Mouse (Mus musculus) layer of hippocampus, adult 9-11 months (tissue): ENCODE measurements around the gene 2610301B20Rik.
"Not testable (repeated sequence)": the region's sequence is repeated elsewhere in the genome, so short reads cannot be mapped to it uniquely, and the experiment has no call there.

Experiments
- DNase-seq: peaks from one replicate; pipeline ENCODE4 v3.0.0; 2022

2610301B20Rik gene

DNA sequence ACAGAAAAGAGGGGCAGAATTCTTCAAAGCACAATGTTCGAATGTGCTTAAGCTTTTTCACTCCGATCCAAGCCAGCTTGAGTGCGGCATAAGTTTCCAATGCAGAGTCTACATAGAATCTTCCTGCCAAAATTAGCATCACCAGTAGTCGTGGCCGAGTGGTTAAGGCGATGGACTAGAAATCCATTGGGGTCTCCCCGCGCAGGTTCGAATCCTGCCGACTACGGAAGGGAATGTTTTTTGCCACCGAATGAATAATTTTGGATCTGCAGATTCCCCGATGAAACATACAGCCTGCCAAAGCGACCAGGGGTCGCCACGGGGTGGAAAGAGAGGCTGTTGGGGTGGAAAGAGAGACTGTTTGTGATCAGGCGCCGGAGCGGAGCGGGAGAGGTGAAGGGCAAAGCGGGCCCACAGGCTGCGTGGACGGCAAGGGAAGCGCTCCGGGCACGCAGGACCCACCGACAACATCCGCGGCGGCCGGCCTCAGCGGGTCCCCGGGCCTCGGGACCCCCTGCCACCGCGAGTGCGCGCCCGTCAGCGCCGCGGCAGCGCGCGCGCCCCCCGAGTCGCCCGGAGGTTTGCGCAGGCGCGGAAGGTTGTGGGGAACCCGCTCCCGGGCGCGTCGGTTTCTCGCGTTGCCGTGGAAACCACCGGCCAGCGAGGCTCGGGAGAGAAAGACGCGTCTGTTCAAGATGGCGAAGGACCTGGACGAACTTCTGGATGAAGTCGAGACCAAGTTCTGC is at the start of gene 2610301B20Rik:
2610301B20Rik (plus strand) TSS at position 579 of the 746 bp plus-strand sequence.
- peak; percentile 92 for DNase-seq

DNA sequence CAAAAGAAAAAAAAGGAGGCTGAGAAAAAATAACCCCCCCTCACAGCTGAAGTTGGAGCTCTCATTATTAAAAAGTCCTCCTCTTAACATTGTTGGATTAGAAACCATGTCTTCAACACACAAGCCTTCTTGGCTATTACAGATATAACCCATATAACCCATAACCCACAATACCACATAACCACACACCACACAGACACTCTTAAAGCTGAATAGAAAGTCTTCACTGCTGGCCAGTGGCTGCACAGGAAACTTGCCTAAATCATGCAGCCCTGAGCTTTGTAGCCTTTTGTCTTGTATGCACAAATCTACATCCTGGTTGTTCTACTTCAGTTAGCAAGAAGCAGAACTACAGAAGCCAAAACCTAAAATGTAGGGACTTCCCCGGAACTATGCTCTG is 41.0 kb upstream of the 2610301B20Rik start:
- DNase-seq = no peak

DNA sequence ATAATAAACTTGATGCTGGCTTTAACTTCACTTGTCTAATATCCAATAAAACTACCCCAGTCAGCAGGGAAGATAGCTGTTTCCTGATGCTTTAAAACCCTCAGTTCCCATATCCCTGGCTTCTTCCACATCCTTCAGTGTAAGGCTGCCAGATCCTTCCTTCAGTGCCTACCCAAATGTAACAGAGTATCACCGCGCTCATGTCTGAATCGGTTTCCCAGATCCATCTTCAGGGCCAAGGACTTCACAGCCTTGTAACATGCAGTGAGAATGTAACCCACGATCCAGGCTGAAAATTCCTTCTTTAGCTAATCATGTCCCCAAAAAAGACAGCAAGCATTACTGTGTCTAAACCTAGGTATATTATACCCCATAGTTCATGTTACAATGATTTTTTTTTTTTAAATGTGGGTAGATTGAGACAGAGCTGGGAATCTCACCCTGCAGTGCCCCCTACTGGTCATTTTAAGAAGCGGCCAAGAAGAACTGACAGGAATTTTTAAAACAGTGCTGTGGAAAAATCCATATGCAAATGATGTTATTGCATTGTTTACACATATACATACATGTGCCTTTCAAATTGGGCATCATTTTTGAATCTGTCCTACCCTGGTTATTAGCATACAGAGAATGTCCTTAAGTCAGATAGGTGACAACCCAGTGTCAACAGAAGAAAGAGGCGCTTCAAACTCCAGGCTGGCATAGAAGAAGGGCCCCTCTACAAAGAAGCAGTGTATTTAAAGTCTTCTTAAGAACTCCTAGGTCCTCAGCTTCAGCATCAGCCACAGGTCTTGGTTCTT is 38.8 kb upstream of the 2610301B20Rik start:
- no peak for DNase-seq

DNA sequence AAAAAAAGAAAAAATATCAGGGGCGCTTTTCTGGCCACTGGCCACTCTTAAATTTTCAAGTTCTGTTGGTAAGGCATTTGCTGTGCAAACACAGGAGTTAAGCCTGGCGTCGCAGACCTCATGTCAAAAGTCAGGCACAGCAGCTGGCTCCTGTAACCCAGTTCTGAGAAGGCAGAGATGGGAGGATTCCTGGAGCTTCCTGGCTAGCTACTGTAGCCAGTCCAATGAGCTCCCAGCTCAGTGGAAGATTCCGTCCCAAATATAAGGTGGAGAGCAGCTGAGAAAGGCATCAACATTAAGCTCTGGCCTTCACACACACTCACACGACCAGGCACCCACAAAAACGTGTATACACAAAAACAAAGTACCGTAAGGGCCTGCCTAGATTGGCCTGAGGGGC is 28.4 kb upstream of the 2610301B20Rik start:
- no peak for DNase-seq

DNA sequence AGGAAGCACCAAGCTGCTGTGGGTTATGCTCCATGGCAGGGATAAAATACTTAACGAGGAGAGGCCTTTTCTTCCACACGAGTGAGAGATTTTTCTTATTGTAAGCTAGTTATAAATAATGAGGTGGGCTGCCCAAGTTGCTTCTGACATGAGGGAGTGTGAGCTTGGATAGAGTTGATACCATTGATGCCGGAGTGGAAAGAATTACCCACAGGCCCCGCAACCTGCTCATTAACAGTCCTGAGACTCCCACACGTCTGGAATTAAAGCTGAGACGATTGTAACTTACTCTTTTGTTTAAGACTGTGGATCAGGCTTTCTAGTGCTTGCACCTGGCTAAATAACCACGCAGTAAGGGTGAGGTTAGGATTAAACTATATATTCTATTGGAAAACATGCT is 24.5 kb upstream of the 2610301B20Rik start:
- DNase-seq = no peak

DNA sequence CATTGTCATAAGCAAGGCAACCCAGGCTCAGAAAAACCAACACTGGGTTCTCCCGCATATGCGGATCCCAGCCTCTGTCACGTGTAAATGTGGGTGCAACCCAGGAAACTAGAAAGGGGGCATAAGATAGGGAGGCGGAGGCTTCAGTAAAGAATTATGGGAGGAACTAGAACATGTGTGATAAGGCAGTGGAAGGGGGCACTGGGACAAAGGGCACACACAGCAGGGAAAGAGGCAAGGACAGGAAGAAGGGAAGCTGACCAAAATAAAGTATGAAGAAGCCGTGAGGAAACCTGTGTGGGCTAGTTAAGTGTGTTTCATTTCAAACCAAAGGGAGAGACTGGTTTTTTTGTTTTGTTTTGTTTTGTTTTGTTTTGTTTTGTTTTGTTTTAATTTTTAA is 23.3 kb upstream of the 2610301B20Rik start:
- DNase-seq = no peak

DNA sequence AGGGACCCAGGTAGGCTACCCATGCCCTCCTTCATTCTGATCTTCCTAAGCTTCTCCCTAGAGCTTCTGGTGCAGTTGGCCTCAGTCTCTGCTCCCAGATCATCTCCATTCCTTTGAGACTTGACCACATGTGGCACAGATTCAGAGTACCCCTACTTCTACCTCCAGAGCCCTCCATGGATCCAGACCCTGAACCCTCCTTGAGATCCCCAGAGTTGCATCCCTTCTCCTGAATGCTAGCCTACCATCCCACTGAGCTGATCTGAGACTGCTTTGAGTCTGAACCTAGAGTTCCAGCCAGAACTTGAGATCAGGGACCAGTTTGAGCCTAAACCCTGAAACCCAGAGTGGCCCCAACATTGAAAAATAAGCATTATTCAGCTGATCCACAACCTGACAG is 15.1 kb upstream of the 2610301B20Rik start:
- no peak for DNase-seq

DNA sequence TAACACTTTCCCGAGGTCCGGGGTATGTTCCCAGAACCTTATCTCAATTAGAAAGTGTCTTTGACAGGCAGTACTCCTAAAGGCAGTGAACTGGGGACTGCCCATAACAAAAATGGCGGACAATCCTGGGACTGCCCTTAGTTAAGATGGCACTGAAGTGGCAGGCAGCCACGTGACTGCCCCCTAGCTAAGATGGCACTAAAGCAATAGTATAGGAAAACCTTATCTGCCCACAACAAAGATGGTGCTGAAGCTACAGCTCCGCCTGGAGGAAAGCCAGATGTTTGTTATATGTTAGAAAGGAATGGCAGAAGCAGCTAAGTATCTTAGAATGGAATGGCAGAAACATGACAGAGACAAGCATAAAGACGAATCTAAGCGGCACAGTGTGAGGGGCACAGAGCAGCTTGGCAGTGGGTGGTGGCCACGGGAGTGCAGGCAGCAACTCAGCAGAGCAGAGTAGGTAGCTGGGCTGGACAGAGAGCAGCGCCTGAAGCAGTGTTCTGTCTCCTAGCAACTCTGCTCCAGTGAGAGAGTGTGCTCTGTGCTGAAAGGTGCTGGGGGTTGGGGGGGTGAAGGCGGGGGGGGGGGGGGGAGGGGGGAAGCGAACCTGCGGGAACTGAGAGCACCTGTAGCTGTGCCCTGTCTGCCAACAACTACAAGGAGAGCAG is 14.3 kb upstream of the 2610301B20Rik start:
- DNase-seq = peak; percentile 56

DNA sequence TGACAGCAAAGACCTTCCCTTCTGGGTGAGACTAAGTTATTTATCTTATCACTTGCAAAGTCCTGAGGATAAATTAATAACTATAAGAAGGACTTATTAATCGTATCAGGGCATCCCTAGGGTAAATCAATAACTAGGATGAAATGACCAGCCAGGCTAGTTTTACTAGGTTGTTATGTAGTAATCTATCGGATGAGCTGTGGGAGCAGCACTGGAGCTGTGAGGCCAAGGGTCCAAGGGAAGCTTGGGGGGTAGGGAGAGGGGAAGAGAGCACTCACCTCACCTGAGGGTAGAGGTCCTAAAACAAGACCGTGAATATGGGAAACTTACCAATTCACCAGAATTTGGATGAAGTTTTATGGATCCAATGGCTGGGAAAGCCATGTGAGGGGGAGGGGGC is 13.5 kb upstream of the 2610301B20Rik start:
- DNase-seq = no peak

DNA sequence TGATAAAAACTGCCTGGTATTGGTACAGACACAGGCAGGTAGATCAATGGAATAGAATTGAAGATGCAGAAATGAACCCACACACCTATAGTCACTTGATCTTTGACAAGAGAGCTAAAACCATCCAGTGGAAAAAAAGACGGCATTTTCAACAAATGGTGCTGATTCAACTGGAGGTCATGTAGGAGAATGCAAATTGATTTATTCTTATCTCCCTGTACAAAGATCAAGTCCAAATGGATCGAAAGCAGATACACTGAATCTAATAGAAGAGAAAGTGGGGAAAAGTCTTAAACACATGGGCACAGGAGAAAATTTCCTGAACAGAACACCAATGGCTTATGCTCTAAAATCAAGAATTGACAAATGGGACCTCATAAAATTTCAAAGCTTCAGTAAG is 11.4 kb upstream of the 2610301B20Rik start:
- DNase-seq = not testable (repeated sequence)

DNA sequence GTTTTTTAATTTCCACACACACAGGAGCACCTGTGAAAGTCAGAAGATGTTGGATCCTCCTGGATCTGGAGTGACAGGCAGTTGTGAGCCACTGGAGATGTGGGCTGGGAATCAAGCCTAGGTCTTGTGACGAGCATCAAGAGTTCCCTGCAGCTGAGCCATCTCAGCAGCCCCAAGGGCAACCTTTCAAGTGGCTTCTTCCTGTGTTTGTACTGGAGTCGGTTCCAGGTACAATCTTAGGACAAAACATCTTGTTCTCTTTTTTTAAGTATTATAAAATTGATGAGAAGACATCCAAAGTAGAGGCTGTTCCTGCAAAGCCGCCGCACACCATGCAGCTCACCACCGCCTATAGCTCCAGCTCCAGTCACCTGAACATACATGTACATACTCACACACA is 2.1 kb upstream of the 2610301B20Rik start:
- no peak for DNase-seq

DNA sequence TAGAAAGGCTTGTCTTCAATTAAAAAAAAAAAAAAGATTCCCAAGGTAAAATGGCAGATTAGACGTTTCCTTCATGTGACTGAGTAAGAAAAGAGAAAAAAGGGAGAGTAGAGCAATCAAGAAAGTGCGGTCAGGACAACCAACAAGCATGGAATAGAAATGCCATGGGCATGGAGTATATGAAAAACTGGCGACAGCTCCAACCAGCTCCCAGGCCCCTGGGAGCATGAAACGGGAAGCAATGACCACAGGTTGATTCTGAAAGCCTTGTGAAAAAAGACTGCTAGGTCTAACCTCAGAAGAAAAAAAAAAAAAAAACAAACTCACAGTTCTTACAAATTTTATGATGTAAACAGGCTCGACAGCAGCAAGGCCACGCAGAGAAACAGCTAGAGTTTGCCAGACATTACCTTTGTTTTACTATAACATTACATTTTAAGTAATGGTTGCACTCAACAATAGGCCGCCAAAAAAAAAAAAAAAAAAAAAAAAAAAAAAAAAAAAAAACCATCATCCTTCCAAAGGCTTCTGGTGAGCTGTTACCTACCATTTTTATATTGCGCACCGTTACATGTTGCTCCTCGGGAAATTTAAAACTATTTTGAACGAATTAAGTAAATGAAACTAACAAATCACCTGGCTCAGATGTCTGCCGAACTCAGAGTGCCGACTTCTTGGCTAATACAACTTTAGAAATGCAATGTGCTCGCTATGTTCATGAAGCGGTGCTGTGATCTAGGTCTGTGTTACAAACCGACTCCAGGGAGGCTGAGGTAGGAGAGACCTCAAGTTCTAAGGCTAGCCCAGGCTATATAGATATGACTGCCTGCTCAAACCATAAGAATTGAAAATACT is 1.4 kb upstream of the 2610301B20Rik start:
- DNase-seq = no peak

DNA sequence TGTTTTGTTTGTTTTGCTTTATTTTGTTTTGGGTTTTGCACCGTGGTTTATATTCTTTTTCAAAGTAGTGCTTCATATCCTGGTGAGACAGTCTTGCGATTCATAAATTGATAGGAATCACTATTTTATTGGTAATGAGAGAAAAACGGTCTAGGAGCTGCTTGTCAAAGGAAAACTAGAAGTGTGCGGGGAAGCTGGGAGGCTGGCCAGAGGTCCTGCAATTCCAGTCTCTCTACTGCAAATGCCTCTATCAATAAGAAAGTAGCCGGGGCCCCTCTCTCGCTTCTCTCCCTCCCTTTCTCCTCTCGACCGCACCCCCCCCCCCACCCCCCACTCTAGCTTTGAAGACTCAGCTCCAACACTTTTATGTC is 764 bp upstream of the 2610301B20Rik start:
- no peak for DNase-seq

DNA sequence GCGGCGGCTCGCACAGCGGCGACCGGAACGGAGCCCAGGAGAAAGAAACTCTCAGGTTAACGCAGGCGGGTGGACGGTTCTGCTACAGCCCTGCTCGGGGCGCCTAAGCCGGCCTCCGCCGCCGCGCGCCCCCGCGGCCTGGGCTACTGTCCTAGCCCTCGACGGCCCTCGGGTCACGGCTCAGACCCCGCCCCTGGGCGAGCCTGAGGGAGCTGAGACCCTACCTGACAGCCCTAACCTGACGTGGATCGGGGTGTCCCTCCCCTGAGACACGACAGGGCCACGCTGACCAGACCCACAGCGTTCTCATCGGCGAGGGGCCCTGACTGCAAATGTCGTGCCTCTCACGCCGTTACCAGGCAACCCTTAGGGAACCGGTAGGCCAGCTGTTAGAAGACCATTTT is 422 bp downstream of the 2610301B20Rik start:
- DNase-seq = peak; percentile 45

DNA sequence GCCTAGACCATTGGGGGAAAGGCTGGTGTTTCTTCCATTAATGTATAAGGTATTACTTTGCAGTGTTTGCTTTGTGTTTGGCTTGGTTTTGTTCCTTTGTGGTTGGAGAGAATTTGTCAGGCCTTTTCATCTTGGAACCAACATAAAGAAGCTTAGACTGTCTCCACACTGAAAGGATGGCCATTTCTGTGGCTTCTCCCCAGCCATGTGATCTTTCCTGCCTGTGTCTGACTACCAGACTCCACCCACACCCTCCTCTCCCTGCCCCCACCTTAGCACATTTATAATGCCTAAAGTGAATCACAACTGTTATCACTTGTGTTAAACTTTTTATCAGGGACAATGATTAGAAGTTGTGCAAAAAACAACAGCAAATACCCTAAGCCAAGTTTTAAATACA is 1.1 kb downstream of the 2610301B20Rik start:
- DNase-seq = peak; percentile 40

DNA sequence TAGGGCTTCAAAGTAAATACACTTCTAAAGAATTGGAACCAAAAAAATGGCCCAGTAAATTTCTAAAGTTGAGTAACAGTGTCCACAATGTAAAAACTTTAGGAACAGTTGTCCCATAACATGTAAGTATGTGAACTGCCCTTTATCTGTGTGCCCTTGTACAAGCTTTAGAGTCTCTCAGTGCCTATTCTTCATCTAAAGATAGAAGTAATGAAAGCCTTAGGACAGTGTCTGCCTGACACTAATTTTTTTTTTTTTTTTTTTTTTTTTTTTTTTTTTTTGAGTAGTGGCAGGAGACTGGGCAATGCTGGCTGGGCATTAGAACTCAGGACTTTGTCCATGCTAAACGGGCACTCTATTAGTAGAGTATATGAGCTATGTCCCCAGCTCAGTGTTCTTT is 2.8 kb downstream of the 2610301B20Rik start:
- no peak for DNase-seq

DNA sequence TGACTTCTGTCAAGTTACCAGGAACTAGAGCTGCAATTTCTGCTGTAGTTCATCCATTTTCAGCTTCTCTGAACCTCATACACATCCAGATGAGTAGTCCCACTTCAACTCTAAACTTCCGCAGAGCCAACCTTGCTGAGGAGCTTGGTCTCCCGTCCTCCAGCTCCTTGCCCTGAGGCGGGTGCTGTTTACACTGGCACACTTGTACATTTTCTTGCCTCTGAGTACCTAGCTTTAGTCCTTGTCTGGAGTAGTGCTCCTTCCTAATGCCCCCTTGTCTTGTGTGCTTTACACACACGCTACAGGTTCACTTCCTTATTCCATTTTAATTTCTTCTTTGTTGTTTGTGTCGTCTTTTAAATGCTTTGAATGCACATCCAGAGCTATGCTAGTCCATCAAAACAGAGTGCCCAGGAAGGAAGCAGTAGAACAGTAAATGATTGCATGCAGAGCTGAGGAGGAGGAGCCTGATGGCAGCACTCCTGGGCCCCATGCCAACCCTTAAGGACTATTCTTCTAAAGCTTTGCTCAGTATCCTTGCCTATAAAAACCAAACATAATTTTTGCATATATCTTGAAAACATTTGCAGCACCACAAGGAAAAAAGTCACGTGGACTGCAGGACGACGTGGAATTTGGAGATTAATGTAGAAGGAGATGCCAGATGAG is 9.6 kb downstream of the 2610301B20Rik start:
- no peak for DNase-seq

DNA sequence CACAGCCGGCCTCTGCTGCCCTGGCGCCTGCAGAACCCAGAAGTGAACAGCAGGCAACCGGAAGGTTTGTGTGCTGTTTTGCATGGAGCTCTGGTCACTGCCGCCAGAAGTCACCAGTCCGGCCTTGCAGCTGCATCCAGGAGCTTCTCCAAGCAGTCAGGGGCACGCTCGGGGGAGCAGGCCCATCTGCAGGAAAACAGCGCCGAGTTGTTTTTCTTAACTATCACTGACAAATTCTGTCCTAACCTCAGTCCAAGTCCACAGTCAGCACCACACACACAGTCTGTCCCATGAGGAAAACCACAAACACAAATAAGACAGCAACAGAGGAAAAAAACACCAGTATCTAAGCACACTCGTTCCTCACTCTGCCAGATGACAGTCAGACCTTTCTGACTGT is 14.5 kb downstream of the 2610301B20Rik start:
- DNase-seq = no peak

DNA sequence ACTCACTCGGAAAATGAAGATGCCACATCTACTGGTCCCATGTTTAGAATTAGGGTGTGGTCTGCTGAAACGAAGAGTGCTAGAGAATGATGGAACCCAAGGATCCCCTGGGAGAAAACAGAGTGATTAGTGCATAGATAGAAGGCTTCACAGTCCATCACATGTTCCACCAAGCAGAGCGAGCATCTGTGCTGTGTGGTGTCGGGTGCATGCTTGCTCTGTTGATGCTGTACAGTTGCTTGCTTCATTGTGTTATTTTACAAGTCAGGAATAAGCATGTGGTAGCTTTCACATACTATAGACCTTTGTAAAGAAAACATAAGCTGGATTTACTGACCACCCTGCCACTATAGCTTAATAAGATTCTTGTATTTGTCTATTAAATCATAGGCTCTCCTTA is 22.0 kb downstream of the 2610301B20Rik start:
- no peak for DNase-seq

DNA sequence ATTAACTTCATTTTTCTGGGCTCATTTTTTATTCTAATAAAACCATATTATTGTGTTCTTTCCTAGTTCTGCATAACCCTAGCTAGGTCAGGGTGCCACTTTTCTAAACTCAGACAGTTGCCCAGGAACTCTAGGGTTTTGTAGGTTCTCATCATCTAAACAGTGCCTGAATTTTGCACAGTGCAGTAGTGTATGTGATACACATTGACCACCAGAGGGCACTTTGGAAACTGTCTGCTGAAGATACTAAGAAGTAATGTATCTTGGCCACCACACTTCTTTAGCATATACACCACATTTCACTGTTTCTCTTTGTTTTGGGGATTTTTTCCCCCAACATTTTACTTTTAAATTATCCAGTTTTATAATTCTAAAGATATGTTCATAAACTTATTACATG is 22.6 kb downstream of the 2610301B20Rik start:
- DNase-seq = no peak

DNA sequence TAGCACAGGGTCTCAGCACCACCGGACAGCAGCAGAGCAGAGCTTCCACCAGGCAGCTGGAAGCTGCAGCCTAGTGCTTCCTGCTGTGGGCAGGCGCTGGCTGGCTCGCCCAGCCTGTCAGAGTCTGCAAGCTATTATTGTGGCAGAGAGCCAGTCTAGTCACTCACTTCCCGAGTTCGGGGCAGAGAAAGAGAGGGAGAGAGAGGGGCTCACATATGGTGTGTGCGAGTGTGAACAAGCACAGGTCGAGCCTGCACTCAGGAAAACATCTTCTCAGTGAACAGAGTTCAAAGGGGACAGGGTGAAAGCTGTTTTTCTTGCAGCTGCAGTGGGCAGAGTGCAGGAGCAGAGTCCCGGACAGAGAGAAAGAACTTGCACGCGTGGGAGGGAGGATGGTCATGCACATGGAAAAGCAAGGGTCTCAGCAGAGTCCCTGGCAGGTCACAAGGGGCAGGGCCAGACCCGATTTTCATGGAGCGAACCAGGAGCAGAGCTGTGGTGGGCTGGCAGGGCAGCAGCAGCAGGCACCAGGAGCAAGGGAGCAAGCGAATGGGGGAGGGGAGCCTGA is 31.0 kb downstream of the 2610301B20Rik start:
- DNase-seq = no peak

DNA sequence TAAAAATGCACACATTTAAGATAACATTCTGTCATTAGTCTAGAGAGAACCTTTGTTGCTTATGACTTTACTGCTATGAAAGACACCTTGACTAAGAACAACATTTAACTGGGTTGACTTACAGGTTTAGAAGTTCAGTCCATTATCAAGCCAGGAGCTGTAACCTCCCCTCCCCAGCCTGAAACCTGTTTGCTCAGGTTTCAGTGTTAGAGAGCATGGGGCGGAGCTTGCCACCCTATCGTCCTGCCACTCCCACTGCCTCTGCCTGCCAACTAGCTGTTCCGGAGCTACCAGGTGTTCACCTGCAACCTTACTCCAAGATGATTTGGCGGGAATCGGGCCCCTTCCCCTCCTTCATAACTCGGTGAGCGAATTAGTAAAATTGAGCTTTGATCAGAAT is 37.1 kb downstream of the 2610301B20Rik start:
- DNase-seq = not testable (repeated sequence)
